8 mouse cellular contexts compared by ENCODE assay signal in genomic region chr14:52104677-52105285, GRCm38 (mm10). TPM values are rescaled to one million over a fixed set of nuclear protein-coding genes. Genes with fewer than 3 reads are reported as not detected.
A peak's percentile ranks its signal among the peaks of the same experiment; 100 is the strongest.
DNase-seq lines count a peak whose midpoint lies in the region; ATAC-seq and TF ChIP-seq lines count a peak whose summit lies in the region.

No protein-coding gene starts in this region.

- H3K36me3 ChIP-seq in lung, embryonic 14.5 days (ENCODE audit: insufficient read depth), result peaks cover 15% of the 10 kb centered on the region
- H3K36me3 ChIP-seq in embryonic facial prominence, embryonic 13.5 days, result peaks cover 11% of the 10 kb centered on the region
- H3K36me3 ChIP-seq in limb, embryonic 10.5 days, result peaks cover 24% of the 10 kb centered on the region

- ATAC-seq in lung, embryonic 14.5 days (ENCODE audit: insufficient read depth), result no peak
- ATAC-seq in embryonic facial prominence, embryonic 13.5 days (ENCODE audit: insufficient number of reproducible peaks, insufficient read depth, low FRiP score, low TSS enrichment, low read depth), result no peak

- 33% methylated on average over 7 of the region's 7 CpGs for WGBS in lung, embryonic 14.5 days
- WGBS in embryonic facial prominence, embryonic 13.5 days, result 28% methylated on average over 7 of the region's 7 CpGs
- WGBS in limb, embryonic 10.5 days, result 39% methylated on average over 7 of the region's 7 CpGs
- WGBS in olfactory bulb, adult 2 months, result 30% methylated on average over 7 of the region's 7 CpGs

- H3K9me3 ChIP-seq in lung, embryonic 14.5 days (ENCODE audit: low read depth, low read length), result no peaks in the 10 kb centered on the region
- H3K9me3 ChIP-seq in embryonic facial prominence, embryonic 13.5 days, result no peaks in the 10 kb centered on the region
- H3K9me3 ChIP-seq in limb, embryonic 10.5 days (replicated peaks), result no peaks in the 10 kb centered on the region

- peak overlapping the region; percentile 37 for H3K4me3 ChIP-seq in lung, embryonic 14.5 days (ENCODE audit: low read depth, low read length)
- peak overlapping the region; percentile 96 for H3K4me3 ChIP-seq in embryonic facial prominence, embryonic 13.5 days
- peak overlapping the region; percentile 76 for H3K4me3 ChIP-seq in limb, embryonic 10.5 days
- peak overlapping the region; percentile 10 for H3K4me3 ChIP-seq in olfactory bulb, adult 2 months (ENCODE audit: insufficient read depth, low read depth, low read length)

- TF ChIP-seq CTCF in lung, embryonic 14.5 days (IDR thresholded peaks at IDR 0.05; ENCODE audit: low read depth), result peak; percentile 32
- TF ChIP-seq CTCF in olfactory bulb, adult 2 months (IDR thresholded peaks at IDR 0.05; ENCODE audit: insufficient read depth, low read depth, low read length), result no peak

- peak overlapping the region; percentile 52 for H3K9ac ChIP-seq in lung, embryonic 14.5 days
- peak overlapping the region; percentile 68 for H3K9ac ChIP-seq in embryonic facial prominence, embryonic 13.5 days

- H3K4me1 ChIP-seq in lung, embryonic 14.5 days (ENCODE audit: insufficient read depth), result peaks cover 13% of the 10 kb centered on the region; the same call in 1 of the 2 replicates
- peaks cover 29% of the 10 kb centered on the region for H3K4me1 ChIP-seq in embryonic facial prominence, embryonic 13.5 days
- peaks cover 28% of the 10 kb centered on the region for H3K4me1 ChIP-seq in limb, embryonic 10.5 days
- H3K4me1 ChIP-seq in olfactory bulb, adult 2 months (ENCODE audit: control insufficient read depth, insufficient read depth, low read length), result peaks cover 4% of the 10 kb centered on the region; the same call in 1 of the 2 replicates

- no peak for DNase-seq in lung, embryonic 14.5 days
- no peak for DNase-seq in lung, postnatal 36 days
- no peak for DNase-seq in limb, embryonic 10.5 days (ENCODE audit: low spot score)
- no peak for DNase-seq in right cerebral cortex, postnatal 36 days (ENCODE audit: low spot score in 2 of 2)
- DNase-seq in thymus, postnatal 4 days, result no peak
- DNase-seq in kidney, postnatal 10 days, result no peak

- peak overlapping the region; percentile 74 for H3K4me2 ChIP-seq in lung, embryonic 14.5 days
- H3K4me2 ChIP-seq in embryonic facial prominence, embryonic 13.5 days, result peak overlapping the region; percentile 67

- H3K27ac ChIP-seq in lung, embryonic 14.5 days (ENCODE audit: low read depth), result peak overlapping the region; percentile 94
- peak overlapping the region; percentile 93 for H3K27ac ChIP-seq in embryonic facial prominence, embryonic 13.5 days
- peak overlapping the region; percentile 88 for H3K27ac ChIP-seq in limb, embryonic 10.5 days
- peak overlapping the region; percentile 98 for H3K27ac ChIP-seq in olfactory bulb, adult 2 months (ENCODE audit: insufficient read depth, low read depth, low read length)

- H3K27me3 ChIP-seq in lung, embryonic 14.5 days (ENCODE audit: insufficient read depth, low read length), result no peaks in the 10 kb centered on the region
- H3K27me3 ChIP-seq in embryonic facial prominence, embryonic 13.5 days, result no peaks in the 10 kb centered on the region
- no peaks in the 10 kb centered on the region for H3K27me3 ChIP-seq in limb, embryonic 10.5 days (ENCODE audit: low read depth, poor library complexity, severe bottlenecking)

- no peak for TF ChIP-seq POLR2A in olfactory bulb, adult 2 months (IDR thresholded peaks at IDR 0.05; ENCODE audit: insufficient read depth, low read depth, low read length)

RNA-seq across cellular contexts. Expression of gene Hnrnpc, which starts 1.0 kb away (rescaled TPM):
- 673 and 695 TPM in 2 replicates for polyA plus RNA-seq in lung, embryonic 14.5 days (2014; fragmentation: Nextera tagmentation; extraction: Ambion mirVana)
- 755 and 841 TPM in 2 replicates for polyA plus RNA-seq in embryonic facial prominence, embryonic 13.5 days (2015; fragmentation: Nextera tagmentation; extraction: Ambion mirVana)
- 898 and 916 TPM in 2 replicates for polyA plus RNA-seq in limb, embryonic 10.5 days (2016; fragmentation: Nextera tagmentation; extraction: Ambion mirVana)
- 795 TPM in 1 of 2 replicates, not detected in the other for polyA plus RNA-seq in olfactory bulb, adult 2 months (2012; ENCODE audit: insufficient read depth, insufficient read length, low replicate concordance, missing spikeins)

RNA-seq across cellular contexts. Expression of gene Rpgrip1, which starts 5.7 kb away (rescaled TPM):
- 76.1 TPM in 2 replicates for polyA plus RNA-seq in lung, embryonic 14.5 days (2014; fragmentation: Nextera tagmentation; extraction: Ambion mirVana)
- polyA plus RNA-seq in embryonic facial prominence, embryonic 13.5 days (2015; fragmentation: Nextera tagmentation; extraction: Ambion mirVana), result 71.6 and 81.6 TPM in 2 replicates
- polyA plus RNA-seq in limb, embryonic 10.5 days (2016; fragmentation: Nextera tagmentation; extraction: Ambion mirVana), result 116 and 121 TPM in 2 replicates
- polyA plus RNA-seq in olfactory bulb, adult 2 months (2012; ENCODE audit: insufficient read depth, insufficient read length, low replicate concordance, missing spikeins), result not detected in 2 replicates

Comparison
In these comparisons a context has a peak if more than half of its experiments do, and no peak if none do; other contexts are left out.
1. H3K4me3 ChIP-seq: peak in every context shown above with its lines; median percentile 96 in embryonic facial prominence, embryonic 13.5 days; 76 in limb, embryonic 10.5 days; 37 in lung, embryonic 14.5 days; 10 in olfactory bulb, adult 2 months.